Mouse (Mus musculus) heart, postnatal 25 days (tissue): ENCODE measurements around the gene Ihh. TPM values are rescaled to one million over a fixed set of nuclear protein-coding genes. Genes with fewer than 3 reads are reported as not detected.

ENCODE experiments used
- DNase-seq: peaks from one replicate; pipeline ENCODE4 v3.0.0; 2022; ENCODE audit warnings: low spot score
- intact Hi-C: fragments of 180-260 bp; cut with DNase I; formaldehyde crosslinking; loops from one replicate; pipeline ENCODE4 v1.15.1; 2025
- total RNA-seq, 2 experiments: library from RNA; stranded (reverse); gene quantifications; 2 replicates each; pipeline ENCODE4 v1.2.3; 2021

Gene Ihh
- total RNA-seq, 2 experiments from 2014 or later = 0.11 TPM; not detected in 1

- no peak for DNase-seq
- intact Hi-C loops = loop anchor here (5.0 kb wide), 2 partner anchors 68 to 303 kb away; no protein-coding TSS in a partner anchor
These were observed 2.4 kb downstream of the Ihh start for GRCm38 (mm10) chr1:74948784-74949665.

- intact Hi-C loops = loop anchor here (5.0 kb wide), 2 partner anchors 69 to 304 kb away; no protein-coding TSS in a partner anchor
These were observed 3.3 kb downstream of the Ihh start for GRCm38 (mm10) chr1:74947986-74948670.

DNA sequence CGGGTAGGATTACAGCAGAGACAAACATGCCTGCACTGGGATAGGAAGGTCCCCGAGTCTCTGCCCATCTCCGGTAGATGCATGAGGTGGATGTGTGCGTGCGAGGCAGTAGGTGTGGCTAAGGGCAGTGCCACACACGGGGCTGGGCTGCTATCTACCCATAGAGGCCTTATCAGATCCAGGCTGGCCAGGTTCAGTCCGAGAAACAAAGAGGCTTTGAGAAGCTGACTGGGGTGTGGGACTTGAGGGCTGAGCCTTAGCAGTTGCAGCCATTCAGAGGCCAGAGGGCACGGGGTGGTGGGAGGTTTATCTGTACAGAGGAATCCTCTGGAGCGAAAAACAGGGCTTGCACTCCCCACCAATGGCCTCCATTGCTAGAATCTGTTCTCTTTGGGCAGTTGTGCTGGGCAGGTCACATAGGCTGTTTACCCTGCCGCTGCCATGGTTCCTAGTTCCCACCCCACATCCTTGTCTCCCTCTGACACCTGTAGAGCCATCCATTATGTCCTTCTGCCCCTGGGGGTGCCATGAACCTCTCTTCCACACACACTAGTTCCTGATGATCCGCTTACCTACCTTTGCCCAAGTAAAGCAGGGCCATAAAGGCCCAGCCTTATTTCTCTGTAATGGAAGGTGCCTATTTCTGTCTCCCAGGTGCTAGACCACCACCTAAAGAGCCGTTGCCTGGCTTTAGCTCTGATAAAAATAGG, 9.7 kb downstream of the Ihh start:
- intact Hi-C loops = no loop called here
- no peak for DNase-seq

More at GRCm38 (mm10) chr1:74947986-74948670, 3.3 kb downstream of the Ihh start:
- no peak for DNase-seq

- DNase-seq = no peak
- intact Hi-C loops = no loop called here
These were observed 11.7 kb downstream of the Ihh start for GRCm38 (mm10) chr1:74939762-74940161.

DNA sequence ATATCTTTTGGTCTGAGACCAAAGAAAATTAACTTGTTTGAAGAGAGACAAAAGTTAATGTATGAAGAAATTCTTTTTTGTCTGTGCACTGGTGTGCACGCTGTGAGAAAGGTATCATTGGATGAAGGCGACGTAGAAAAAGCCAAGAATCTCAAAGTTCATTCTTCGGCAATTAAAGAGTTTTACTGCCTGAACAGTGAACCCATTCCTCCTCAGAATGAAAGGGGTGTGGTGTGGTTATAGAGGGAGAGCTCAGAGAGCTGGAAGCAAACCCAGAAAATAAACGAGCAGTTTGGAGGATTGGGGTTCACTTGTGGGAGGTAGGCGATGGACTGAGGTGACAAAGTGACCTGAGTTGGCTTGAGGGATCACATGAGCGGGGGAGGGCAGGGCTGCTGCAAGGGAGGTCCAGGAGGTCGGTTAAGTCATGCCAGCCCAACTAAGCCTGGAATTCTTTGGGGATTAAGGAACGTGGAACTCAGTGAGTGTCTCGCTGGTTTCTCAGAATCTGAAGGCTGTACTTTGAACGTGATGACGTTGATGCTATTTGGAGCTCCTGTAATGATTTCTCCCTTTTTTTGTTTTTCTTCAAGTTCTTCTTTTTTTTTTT, 15.1 kb downstream of the Ihh start:
- intact Hi-C loops = no loop called here
- no peak for DNase-seq

DNA sequence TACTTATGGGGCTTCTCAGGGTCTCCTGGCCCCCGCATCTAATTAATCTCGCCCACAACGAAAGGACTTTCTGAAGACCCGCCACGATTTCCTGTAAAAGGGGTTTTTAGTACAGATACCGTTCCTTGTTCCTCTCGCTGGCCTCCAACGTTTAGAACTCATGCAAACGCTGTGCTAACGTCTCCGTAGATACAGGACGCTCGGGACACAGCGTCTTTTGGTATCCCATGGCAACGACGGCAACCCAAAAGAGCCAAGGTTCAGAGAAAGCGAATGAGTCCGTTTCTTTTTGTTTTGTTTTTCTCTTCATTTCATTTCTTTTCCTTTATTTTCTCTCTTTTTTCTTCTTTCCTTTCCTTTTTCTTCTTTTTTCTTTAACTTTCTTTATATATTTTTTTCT, 16.1 kb downstream of the Ihh start, which contains the start of gene Cfap65:
TSS of gene Cfap65 (minus strand) at position 198 of the 400 bp plus-strand sequence.
- no peak for DNase-seq
- intact Hi-C loops = no loop called here

- no peak for DNase-seq
- intact Hi-C loops = loop anchor here (2.0 kb wide), 1 partner anchor 89 kb away; no protein-coding TSS in a partner anchor
These were observed 23.7 kb downstream of the Ihh start for GRCm38 (mm10) chr1:74927621-74928296.

DNA sequence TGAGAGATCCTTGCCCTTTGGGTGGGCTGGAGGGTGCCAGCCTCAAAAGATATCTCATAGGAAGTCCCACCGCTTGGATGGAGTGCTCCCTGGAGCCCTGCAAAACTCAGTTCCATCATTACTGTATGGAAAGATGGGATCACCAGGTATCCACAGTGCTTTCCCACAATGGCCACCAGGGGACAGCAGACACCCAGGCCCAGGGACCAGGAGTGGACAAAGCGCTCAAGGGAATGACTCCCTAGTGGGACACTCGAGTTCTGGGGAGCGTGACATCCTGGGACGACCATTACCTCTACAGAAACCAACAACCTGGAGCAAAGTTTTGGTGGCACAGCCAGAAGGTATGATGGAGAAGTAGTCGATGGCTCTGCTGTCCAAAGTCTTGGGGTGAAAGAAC, 24.8 kb downstream of the Ihh start:
- intact Hi-C loops = loop anchor here (2.0 kb wide), 1 partner anchor 90 kb away; no protein-coding TSS in a partner anchor

GRCm38 (mm10) chr1:74924464-74924863, 27.0 kb downstream of the Ihh start:
- intact Hi-C loops = no loop called here
- no peak for DNase-seq

More for the DNA sequence above, 24.8 kb downstream of the Ihh start:
- DNase-seq = no peak

DNA sequence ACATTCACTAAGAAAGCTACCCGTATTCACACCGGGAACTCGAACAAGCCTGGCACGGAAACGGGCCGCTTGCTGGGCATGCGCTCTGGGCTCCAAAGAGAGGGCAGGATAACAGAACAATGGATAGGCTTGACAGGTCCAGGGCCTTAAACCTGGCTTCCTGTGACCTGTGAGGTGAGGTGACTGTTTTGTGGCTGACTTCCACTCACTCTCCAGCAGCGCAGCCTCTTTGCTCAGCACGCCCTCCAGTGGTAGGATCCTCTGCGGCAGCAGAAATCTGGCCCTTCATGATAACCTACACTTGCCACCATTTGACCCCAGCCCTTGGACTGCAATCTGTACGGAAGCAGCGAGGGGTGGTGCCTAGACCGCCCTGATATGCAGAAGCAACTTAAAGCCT, 35.8 kb downstream of the Ihh start:
- no peak for DNase-seq
- intact Hi-C loops = no loop called here

- intact Hi-C loops = no loop called here
- DNase-seq = no peak
These were observed 49.3 kb downstream of the Ihh start for GRCm38 (mm10) chr1:74902191-74902590.

- no peak for DNase-seq
- intact Hi-C loops = loop anchor here (2.0 kb wide), 1 partner anchor 21 kb away; no protein-coding TSS in a partner anchor
These were observed 49.8 kb downstream of the Ihh start for GRCm38 (mm10) chr1:74901686-74902085.

- intact Hi-C loops = loop anchor here (2.0 kb wide), 1 partner anchor 20 kb away; no protein-coding TSS in a partner anchor
These were observed 50.9 kb downstream of the Ihh start for GRCm38 (mm10) chr1:74900341-74901285.

GRCm38 (mm10) chr1:74898656-74899431, 52.6 kb downstream of the Ihh start:
- intact Hi-C loops = no loop called here
- no peak for DNase-seq

More at GRCm38 (mm10) chr1:74900341-74901285, 50.9 kb downstream of the Ihh start:
- no peak for DNase-seq

GRCm38 (mm10) chr1:74897976-74898375, 53.5 kb downstream of the Ihh start:
- intact Hi-C loops = no loop called here
- DNase-seq = no peak
